Mouse (Mus musculus): ENCODE data around the gene Stxbp4.

- TF ChIP-seq CTCF (IDR thresholded peaks at IDR 0.05; ENCODE audit: insufficient read depth, low read length): no peak
- no peak for TF ChIP-seq POLR2A (IDR thresholded peaks at IDR 0.05; ENCODE audit: borderline replicate concordance, extremely low read depth, low read depth, low read length)
Observed at GRCm38 (mm10) chr11:90603066-90603465, 34.8 kb downstream of the Stxbp4 start.

Data from lung, adult 2 months (tissue).